Mouse (Mus musculus) monocyte, adult 2 months (primary cell): Measurements from ENCODE around the gene A430033K04Rik.
A peak's percentile ranks its signal among the peaks of the same experiment; 100 is the strongest.

Source experiments
- DNase-seq, 2 experiments: peaks; one replicate each; pipeline ENCODE4 v3.0.0; 2022; ENCODE audit warnings: low spot score in 2 of 2, low read depth in 1 of 2

A430033K04Rik gene

DNA sequence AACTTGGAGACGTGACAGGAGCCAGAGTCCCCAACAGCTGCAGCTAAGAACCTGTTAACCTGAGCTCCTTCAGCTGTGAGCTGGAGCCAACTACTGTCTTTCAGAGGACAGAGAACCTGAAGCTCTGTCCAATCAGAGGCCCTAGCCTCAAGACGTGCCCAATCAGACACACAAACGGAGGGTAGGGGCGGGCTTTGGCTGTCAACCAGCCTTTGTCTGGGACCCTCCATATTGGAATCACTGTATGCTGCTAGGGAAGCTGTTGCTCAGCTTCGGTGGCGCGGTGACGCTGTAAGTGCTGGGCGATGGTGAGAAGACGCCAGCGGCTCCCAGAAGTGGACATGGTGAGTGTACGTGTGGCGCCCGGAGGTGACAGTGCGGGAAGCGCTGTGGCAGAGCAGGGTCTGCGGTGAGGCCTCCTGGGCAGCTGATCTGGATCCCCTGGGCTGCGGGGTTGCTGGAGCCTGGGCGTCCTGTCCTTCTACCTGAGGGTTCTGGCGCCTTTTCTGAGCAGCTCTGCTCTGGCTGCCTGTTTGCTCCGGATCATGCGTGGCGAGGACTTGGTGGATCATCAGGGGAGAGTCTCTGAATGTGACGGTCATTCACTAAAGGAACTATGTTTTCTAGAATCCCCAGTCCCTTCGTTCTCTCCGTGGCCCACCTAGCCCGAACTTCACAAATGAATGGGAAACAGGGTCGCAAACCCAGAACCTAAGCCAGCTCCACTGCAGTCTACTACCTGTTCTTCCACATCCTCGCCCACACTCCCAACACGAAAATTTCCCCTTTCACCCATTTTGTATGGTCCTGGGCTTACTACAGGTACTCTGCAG, at the start of gene A430033K04Rik:
TSS of gene A430033K04Rik (plus strand) at position 215 of the 833 bp plus-strand sequence.
- DNase-seq, result peak; percentile 59 to 81

- no peak for DNase-seq
Measured at GRCm38 (mm10) chr5:138587396-138587795, 35.3 kb upstream of the A430033K04Rik start.

DNA sequence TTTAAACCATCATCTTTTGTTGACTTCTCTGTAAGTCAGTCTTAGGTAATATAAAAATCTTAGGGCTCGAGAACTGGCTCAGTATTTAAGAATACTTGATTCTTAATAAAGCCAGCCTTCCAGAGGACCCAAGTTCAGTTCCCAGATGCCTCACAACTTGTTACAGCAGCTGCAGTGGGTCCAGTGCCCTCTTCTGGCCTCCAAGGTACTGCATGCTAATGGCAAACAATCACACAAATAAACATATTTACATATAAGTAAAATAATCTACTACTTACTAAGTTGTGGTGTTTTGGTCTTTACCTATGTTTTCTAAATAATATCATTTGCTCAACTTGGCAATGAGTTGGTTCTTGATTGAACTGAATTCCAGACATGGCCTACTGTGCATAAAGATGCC, 4.3 kb upstream of the A430033K04Rik start:
- DNase-seq, result no peak

DNA sequence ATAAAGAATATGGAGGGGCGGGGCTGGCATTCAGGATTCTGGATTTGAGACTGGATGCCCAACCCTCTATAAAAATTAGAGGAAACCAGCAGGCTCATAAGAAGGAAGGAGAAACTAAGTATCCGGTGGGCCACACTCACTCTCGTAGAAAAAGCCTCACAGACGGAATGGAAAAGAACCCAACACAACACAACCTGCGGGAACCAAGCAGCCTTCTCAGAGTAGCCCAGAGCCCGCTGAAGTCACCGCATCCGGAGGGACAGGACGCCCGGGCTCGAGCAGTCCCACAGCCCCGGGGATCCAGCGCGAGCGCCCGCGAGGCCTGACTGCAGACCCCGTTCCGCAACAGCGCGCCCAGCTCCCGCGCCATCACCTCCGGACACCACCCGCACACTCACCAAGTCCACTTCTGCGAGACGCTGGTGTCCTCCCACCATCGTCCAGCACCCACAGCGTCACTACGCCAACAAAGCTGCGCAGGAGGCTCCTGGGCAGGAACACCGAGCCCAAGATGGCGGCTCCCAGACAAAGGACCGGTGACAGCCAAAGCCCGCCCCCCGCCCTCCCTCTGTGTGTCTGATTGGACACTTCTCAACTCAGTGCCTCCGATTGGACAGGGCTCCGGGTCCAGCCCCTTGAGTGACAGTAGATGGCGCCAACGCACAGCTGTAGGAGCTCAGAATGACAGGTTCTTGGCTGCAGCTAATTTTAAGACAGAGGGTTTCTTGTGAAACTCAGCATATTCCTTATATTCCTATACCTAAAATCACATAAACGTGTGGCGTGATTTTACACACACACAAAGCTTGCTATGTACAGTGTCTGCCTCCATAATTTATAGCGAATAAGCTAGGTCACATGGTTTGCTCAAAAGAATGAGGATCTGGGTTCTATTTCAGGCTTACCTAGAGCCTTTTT, 3.2 kb upstream of the A430033K04Rik start, which contains the start of gene Zfp68:
TSS of gene Zfp68 (minus strand) at position 551 of the 918 bp plus-strand sequence.
- DNase-seq, result peak; percentile 77 to 81

GRCm38 (mm10) chr5:138620836-138621235, 1.8 kb upstream of the A430033K04Rik start:
- no peak for DNase-seq

DNA sequence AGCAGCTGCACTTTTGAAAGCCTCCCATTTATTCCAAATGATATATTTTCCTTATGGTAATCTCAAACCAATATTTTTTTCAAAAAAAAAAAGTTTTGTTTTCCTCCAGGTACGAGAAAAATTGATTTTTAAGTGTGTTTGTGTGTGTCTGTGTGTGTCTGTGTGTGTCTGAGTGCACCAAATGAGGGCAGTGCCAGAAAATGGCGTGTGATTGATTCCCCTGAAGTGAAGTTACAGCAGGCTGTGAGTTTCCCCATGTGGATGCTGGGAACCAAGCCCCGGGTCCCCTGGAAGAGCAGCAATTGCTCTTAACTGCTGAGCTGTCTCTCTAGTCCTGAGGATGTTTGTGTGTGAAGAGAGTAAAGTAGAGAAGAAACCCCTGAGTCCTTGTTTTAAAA, 818 bp downstream of the A430033K04Rik start:
- no peak for DNase-seq

GRCm38 (mm10) chr5:138636486-138636885, 13.8 kb downstream of the A430033K04Rik start:
- DNase-seq, result no peak

GRCm38 (mm10) chr5:138641081-138641480, 18.4 kb downstream of the A430033K04Rik start:
- no peak for DNase-seq

GRCm38 (mm10) chr5:138641761-138642160, 19.1 kb downstream of the A430033K04Rik start:
- no peak for DNase-seq

- no peak for DNase-seq
Measured at GRCm38 (mm10) chr5:138652911-138653310, 30.3 kb downstream of the A430033K04Rik start.

DNA sequence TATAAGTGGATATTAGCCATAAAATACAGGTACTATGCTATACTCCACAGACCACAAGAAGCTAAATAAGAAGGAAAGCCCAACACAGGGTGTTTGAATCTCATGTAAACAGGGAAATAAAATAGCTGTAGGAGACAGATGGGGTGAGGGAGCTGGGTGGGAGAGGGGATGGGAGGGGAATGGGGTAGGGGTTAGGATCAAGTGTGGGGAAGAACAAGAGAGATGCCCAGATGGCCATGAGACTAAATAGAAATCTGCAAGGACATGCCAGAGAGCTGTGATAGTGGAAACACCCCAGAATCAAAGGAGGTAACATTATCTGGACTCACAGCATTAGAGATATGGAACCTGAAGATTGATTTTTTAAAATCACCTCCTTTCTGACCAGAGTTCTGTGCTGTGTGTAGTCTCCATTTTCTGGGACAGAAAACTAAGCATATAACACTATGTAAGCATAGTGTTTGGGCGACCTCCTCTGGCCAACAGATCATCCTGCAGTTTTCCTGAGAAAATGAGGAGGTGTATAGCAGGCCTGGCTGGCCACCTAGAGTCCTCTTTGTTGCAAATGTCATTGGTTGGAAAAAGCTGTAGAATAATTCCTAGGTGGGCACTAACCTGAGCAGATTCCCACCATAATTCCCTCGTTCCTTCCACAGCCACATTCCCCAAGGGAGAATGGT, 34.0 kb downstream of the A430033K04Rik start:
- DNase-seq, result no peak

DNA sequence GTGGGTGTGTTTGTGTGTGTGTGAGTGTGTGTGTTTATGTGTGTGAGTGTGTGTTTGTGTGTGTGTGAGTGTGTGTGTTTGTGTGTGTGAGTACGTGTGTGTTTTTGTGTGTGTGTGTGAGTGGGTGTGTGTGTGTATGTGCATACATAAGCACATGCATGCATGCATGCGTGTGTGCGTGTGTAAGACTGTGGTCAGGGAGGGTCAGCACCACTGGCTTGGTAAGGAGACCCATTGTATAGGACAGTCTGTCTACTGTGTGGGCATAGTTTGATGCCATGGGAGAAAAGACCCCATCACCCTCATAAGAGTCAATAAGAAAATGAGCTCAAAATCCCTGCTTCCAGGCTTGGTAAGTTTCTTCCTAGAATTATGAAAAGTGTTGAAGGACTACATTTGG, 34.7 kb downstream of the A430033K04Rik start:
- DNase-seq, result no peak

GRCm38 (mm10) chr5:138657854-138658253, 35.2 kb downstream of the A430033K04Rik start:
- DNase-seq, result peak in 1 of 2 experiments; percentile 9

- no peak for DNase-seq
Measured at GRCm38 (mm10) chr5:138658922-138659321, 36.3 kb downstream of the A430033K04Rik start.

DNA sequence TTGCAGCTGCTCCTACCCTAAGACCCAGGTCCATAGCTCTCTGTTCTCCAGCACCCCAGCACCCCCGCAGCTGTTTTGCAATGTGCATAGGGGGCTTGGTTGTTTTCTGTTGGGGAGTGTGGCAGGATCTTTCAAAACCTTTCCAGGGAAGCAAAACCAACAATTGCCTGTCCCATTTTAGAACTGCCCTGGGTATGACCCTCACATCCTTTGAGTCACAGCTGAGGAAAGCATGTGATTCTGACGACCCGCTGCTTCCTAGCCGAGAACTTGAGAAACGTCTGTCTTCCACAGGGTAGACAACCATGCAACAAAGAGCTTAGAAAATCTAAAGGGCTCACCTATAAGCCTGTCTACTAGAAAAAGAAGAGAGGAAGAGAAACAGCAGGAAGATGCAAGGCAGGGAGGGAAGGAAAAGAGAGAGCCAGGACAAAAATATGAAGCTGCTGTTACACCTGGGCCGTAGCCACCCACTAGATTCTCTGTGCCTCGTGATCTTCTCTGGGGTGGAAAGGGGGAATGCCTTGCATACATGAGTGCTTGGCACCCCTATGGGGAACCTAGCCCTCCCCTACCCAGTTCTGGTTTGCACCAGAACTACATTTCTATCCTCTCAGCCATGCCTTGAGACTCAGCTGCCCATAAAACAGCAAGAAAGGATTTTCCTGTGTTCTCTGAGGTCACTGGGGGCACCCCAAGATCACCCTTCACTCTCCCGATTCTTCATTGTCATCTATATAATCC, 60.5 kb downstream of the A430033K04Rik start:
- DNase-seq, result peak; percentile 25 to 33

DNA sequence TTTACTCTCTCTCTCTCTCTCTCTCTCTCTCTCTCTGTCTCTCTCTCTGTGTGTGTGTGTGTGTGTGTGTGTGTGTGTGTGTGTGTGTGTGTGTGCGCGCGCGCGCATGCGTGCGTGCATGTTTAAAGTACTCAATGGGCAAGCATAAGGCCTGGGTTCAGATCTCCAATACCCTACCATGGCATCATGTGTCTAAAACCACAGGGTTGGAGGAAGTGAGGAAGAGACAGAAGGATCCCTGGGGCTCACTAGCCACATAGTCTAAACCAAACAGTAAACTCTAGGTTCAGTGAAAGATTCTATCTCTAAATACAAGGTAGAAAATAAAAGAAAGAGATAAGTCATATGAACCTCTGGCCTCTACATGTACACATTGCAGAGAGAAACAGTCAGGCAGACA, 61.2 kb downstream of the A430033K04Rik start:
- no peak for DNase-seq

- DNase-seq, result no peak
Measured at GRCm38 (mm10) chr5:138687453-138687852, 64.8 kb downstream of the A430033K04Rik start.

DNA sequence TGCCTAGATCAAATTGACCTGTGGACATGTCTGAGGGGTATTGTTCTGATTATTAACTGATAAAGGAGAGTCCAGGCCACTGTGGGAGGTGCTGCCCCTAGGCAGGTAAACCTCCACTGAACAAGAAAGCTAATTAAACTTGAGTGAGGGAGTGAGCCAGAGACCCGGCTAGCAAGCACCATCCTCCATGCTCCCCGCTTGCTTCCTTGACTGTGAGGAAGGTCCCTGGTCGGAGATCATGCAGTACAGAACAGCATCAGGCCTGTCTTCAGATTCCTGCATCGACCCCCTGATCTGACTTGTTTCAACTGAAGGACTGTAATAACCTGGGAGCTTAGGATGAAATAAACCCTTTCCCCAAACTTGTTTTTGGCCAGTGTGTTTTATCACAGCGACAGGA, 66.6 kb downstream of the A430033K04Rik start:
- no peak for DNase-seq

DNA sequence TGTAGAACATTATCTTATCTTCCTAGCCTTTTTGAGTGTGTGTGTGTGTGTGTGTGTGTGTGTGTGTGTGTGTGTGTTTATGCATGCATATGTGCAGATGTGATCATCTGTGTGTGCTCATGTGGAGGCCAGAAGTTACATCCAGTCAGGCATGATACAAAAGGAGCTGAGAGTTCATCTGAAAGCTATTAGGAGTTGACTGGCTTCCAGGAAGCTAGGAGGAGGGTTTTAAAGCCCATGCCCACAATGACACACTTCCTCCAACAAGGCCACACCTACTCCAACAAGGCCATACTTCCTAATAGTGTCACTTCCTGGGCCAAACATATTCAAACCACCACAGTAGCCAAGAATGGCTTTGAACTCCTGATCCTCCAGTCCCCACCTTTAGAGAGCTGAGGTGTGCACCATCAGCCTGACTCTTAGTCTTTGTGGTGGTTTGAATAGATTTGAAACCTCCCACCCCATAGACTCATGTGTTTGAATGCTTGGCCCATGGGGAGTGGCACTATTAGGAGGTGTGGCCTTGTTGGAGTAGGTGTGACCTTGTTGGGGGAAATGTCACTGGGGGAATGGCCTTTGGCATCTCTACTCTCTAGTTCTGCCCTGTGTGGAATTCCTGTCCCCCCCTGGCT, 70.4 kb downstream of the A430033K04Rik start:
- no peak for DNase-seq

DNA sequence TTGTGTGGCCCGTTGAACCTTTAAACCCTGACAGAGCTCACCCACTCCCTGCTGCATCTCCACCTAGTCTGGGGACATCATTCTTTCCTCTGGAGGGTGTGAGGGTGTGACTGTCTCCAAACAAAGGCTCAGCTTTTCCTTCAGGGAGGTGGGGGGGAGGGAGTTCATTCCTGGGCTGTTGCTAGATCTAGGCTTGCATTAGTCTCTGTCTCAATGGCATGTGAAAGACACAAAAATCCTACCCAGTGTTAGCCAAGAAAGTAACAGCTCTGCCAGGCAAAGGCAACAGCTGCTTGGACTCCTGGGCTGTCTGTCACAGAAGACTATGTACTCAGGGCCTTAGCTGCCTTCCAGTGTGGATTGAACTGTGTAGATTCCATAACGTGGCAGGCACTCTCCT, 71.4 kb downstream of the A430033K04Rik start:
- DNase-seq, result no peak
